In genomic region chr5:67815060-67815459, GRCm38 (mm10) we compare ENCODE assay signal across 7 mouse cellular contexts. TPM values are rescaled to one million over a fixed set of nuclear protein-coding genes. Genes with fewer than 3 reads are reported as not detected.
DNase-seq lines count a peak whose midpoint lies in the region; ATAC-seq and TF ChIP-seq lines count a peak whose summit lies in the region.
"Not testable (repeated sequence)": the region's sequence is repeated elsewhere in the genome, so short reads cannot be mapped to it uniquely, and the experiment has no call there.

No protein-coding gene starts in this region.

- H3K27me3 ChIP-seq in MEL (ENCODE audit: control insufficient read depth in 1 of 2, insufficient read depth in 2 of 2, low read length in 2 of 2); erythroblast, embryonic 14.5 days (ENCODE audit: control insufficient read depth); heart, embryonic 12.5 days (replicated peaks); intestine, embryonic 15.5 days (replicated peaks); liver, embryonic 12.5 days (replicated peaks); lung, embryonic 14.5 days (ENCODE audit: insufficient read depth, low read length); megakaryocyte, embryonic 14.5 days (replicated peaks): not testable (repeated sequence)

- not testable (repeated sequence) for H3K4me1 ChIP-seq in MEL (ENCODE audit: control insufficient read depth in 1 of 2, insufficient read depth in 2 of 2, low read length in 2 of 2); heart, embryonic 12.5 days (replicated peaks); intestine, embryonic 15.5 days (replicated peaks); lung, embryonic 14.5 days (ENCODE audit: insufficient read depth)
- peaks cover 78% of the 10 kb centered on the region for H3K4me1 ChIP-seq in erythroblast, embryonic 14.5 days (ENCODE audit: control insufficient read depth)
- peaks cover 68% of the 10 kb centered on the region for H3K4me1 ChIP-seq in liver, embryonic 12.5 days
- peaks cover 79% of the 10 kb centered on the region for H3K4me1 ChIP-seq in megakaryocyte, embryonic 14.5 days

- H3K79me2 ChIP-seq in MEL (ENCODE audit: control insufficient read depth, insufficient read depth, low read length, poor library complexity) = not testable (repeated sequence)

- TF ChIP-seq EP300 in MEL (IDR thresholded peaks at IDR 0.05; ENCODE audit: low read depth in 1 of 2, low read length in 2 of 2) = not testable (repeated sequence)

- not testable (repeated sequence) for ATAC-seq in heart, embryonic 12.5 days (ENCODE audit: insufficient number of reproducible peaks, low FRiP score); intestine, embryonic 15.5 days; liver, embryonic 12.5 days; lung, embryonic 14.5 days (ENCODE audit: insufficient read depth)

- TF ChIP-seq RAD21 in MEL (IDR thresholded peaks at IDR 0.05; ENCODE audit: low read depth, low read length) = not testable (repeated sequence)

- H3K9ac ChIP-seq in MEL (ENCODE audit: control insufficient read depth, low read depth, low read length, poor library complexity, severe bottlenecking) = peak overlapping the region; percentile 82
- H3K9ac ChIP-seq in heart, embryonic 12.5 days = 0 out of 2 replicates have a peak overlapping the region, but pooled peaks have one; percentile 3
- H3K9ac ChIP-seq in intestine, embryonic 15.5 days = not testable (repeated sequence)
- peak overlapping the region; percentile 86 for H3K9ac ChIP-seq in liver, embryonic 12.5 days
- H3K9ac ChIP-seq in lung, embryonic 14.5 days = peak overlapping the region; percentile 15; the same call in 1 of the 2 replicates

- H3K9me3 ChIP-seq in MEL (replicated peaks; ENCODE audit: insufficient read depth, low read length); erythroblast, embryonic 14.5 days (ENCODE audit: control insufficient read depth, low read length); heart, embryonic 12.5 days (replicated peaks); intestine, embryonic 15.5 days; liver, embryonic 12.5 days (replicated peaks); lung, embryonic 14.5 days (ENCODE audit: low read depth, low read length); megakaryocyte, embryonic 14.5 days: not testable (repeated sequence)

- peak overlapping the region; percentile 61 for H3K4me2 ChIP-seq in heart, embryonic 12.5 days
- peak overlapping the region; percentile 31; the same call in 1 of the 2 replicates for H3K4me2 ChIP-seq in intestine, embryonic 15.5 days (replicated peaks)
- peak overlapping the region; percentile 67 for H3K4me2 ChIP-seq in liver, embryonic 12.5 days
- H3K4me2 ChIP-seq in lung, embryonic 14.5 days = peak overlapping the region; percentile 38

- H3K4me3 ChIP-seq in MEL (ENCODE audit: control insufficient read depth in 1 of 2, insufficient read depth in 1 of 2, low read depth in 2 of 2, low read length in 2 of 2) = peak overlapping the region; percentile 61 to 64
- H3K4me3 ChIP-seq in erythroblast, embryonic 14.5 days (replicated peaks) = peak overlapping the region; percentile 83
- H3K4me3 ChIP-seq in heart, embryonic 12.5 days = peak overlapping the region; percentile 22
- not testable (repeated sequence) for H3K4me3 ChIP-seq in intestine, embryonic 15.5 days (replicated peaks)
- peak overlapping the region; percentile 62 for H3K4me3 ChIP-seq in liver, embryonic 12.5 days
- peak overlapping the region; percentile 16; the same call in 1 of the 2 replicates for H3K4me3 ChIP-seq in lung, embryonic 14.5 days (ENCODE audit: low read depth, low read length)
- H3K4me3 ChIP-seq in megakaryocyte, embryonic 14.5 days (replicated peaks) = peak overlapping the region; percentile 91

- not testable (repeated sequence) for TF ChIP-seq CTCF in MEL (IDR thresholded peaks at IDR 0.05 in 2 of 3, conservative IDR thresholded peaks at IDR 0.05 in 1 of 3; ENCODE audit: control insufficient read depth in 1 of 3, insufficient read depth in 1 of 3, low read depth in 2 of 3, low read length in 3 of 3, poor library complexity in 1 of 3, severe bottlenecking in 1 of 3); lung, embryonic 14.5 days (IDR thresholded peaks at IDR 0.05; ENCODE audit: low read depth)

- peak overlapping the region; percentile 99 for H3K27ac ChIP-seq in MEL (ENCODE audit: control insufficient read depth, low read depth, low read length)
- H3K27ac ChIP-seq in heart, embryonic 12.5 days (ENCODE audit: poor library complexity, severe bottlenecking) = peak overlapping the region; percentile 48
- H3K27ac ChIP-seq in intestine, embryonic 15.5 days; lung, embryonic 14.5 days (ENCODE audit: low read depth): not testable (repeated sequence)
- H3K27ac ChIP-seq in liver, embryonic 12.5 days = peak overlapping the region; percentile 98

- not testable (repeated sequence) for TF ChIP-seq POLR2A in MEL (IDR thresholded peaks at IDR 0.05; ENCODE audit: control insufficient read depth in 1 of 2, insufficient read depth in 1 of 2, low read depth in 1 of 2, low read length in 2 of 2, poor library complexity in 1 of 2)

- not testable (repeated sequence) for DNase-seq in MEL (ENCODE audit: low read depth, low spot score); lung, embryonic 14.5 days

- H3K36me3 ChIP-seq in MEL (ENCODE audit: control insufficient read depth in 1 of 2, insufficient read depth in 2 of 2, low read length in 2 of 2) = peaks cover 8 to 26% of the 10 kb centered on the region in 2 experiments
- peaks cover 69% of the 10 kb centered on the region for H3K36me3 ChIP-seq in erythroblast, embryonic 14.5 days (ENCODE audit: control insufficient read depth)
- not testable (repeated sequence) for H3K36me3 ChIP-seq in heart, embryonic 12.5 days; intestine, embryonic 15.5 days; lung, embryonic 14.5 days (ENCODE audit: insufficient read depth)
- peaks cover 23% of the 10 kb centered on the region for H3K36me3 ChIP-seq in liver, embryonic 12.5 days
- peaks cover 73% of the 10 kb centered on the region for H3K36me3 ChIP-seq in megakaryocyte, embryonic 14.5 days (replicated peaks; ENCODE audit: low read length)

- 63% methylated on average over 8 of the region's 8 CpGs for WGBS in heart, embryonic 12.5 days
- 74% methylated on average over 8 of the region's 8 CpGs for WGBS in intestine, embryonic 15.5 days
- 16% methylated on average over 8 of the region's 8 CpGs for WGBS in liver, embryonic 12.5 days (ENCODE audit: insufficient replicate concordance)
- 61% methylated on average over 5 of the region's 8 CpGs for WGBS in lung, embryonic 14.5 days

TF ChIP-seq in MEL, 35 proteins besides CTCF, POLR2A, EP300 and RAD21:
- TF ChIP-seq CHD1 (IDR thresholded peaks at IDR 0.05; ENCODE audit: low read depth, low read length) (0 out of 2 replicates have a peak, but pooled peaks have one; percentile 68), ZNF384 (IDR thresholded peaks at IDR 0.05; ENCODE audit: low read depth, low read length) (peak; percentile 33)

RNA-seq across cellular contexts. Expression of gene Atp8a1, which starts 32.2 kb away (rescaled TPM):
- total RNA-seq in MEL (2012; rRNA removed) = 22.1 and 27.0 TPM in 2 replicates
- polyA plus RNA-seq in MEL (2012; ENCODE audit: insufficient read depth in 1 of 2, insufficient read length in 2 of 2, low read depth in 1 of 2, low replicate concordance in 2 of 2, missing spikeins in 1 of 2) = 10 to 100 TPM in 1 of 2 experiments, not detected in 1; 18.2 TPM
- 0.51 and 0.68 TPM in 2 replicates for polyA plus RNA-seq in erythroblast, embryonic 14.5 days (2012)
- 16.8 and 20.0 TPM in 2 replicates for polyA plus RNA-seq in heart, embryonic 12.5 days (2016; fragmentation: Nextera tagmentation; extraction: Ambion mirVana)
- 15.8 and 16.5 TPM in 2 replicates for polyA plus RNA-seq in intestine, embryonic 15.5 days (2015; fragmentation: Nextera tagmentation; extraction: Ambion mirVana)
- 61.2 and 64.2 TPM in 2 replicates for polyA plus RNA-seq in liver, embryonic 12.5 days (2016; fragmentation: Nextera tagmentation; extraction: Ambion mirVana)
- 44.5 and 48.4 TPM in 2 replicates for polyA plus RNA-seq in lung, embryonic 14.5 days (2014; fragmentation: Nextera tagmentation; extraction: Ambion mirVana)
- polyA plus RNA-seq in megakaryocyte, embryonic 14.5 days (2012; ENCODE audit: insufficient read depth, low replicate concordance) = 39.1 and 107 TPM in 2 replicates
